In the genomic region with DNA sequence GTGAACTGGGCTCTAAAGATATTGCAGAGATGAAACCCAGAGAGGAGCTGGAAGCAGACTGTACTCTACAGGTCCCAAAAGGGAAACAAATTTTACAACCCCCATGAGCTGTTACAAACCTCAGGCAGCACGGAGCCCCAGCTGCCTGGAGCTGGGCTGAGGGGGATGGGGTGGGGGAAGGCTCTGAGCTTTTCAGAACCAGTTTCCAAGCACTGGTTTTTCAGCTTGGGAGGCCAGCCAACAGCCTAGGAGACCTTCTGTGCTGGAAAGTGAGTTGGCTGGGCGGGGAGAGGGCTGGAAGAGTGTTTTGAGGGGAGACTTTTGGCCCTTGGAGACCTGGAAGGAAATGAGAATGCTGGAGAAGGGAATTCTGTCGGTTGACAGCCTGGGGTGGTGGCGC, we compare ENCODE assay signal across 13 mouse cellular contexts. TPM values are rescaled to one million over a fixed set of nuclear protein-coding genes. Genes with fewer than 3 reads are reported as not detected.
DNase-seq lines count a peak whose midpoint lies in the region; ATAC-seq and TF ChIP-seq lines count a peak whose summit lies in the region.
"Had no signal": no experiment of that assay in that cellular context is flagged by ENCODE, and none has a peak within 500 bp of the region (broad histone marks: within the 10 kb centered on the region; RNA-seq: fewer than 3 reads in every experiment).

No protein-coding gene starts in this region.

- H3K27ac ChIP-seq in forebrain, postnatal 0 days (ENCODE audit: low read depth, low read length) = no peak overlapping the region
- H3K27ac ChIP-seq in forebrain, embryonic 13.5 days = no peak overlapping the region
- H3K27ac ChIP-seq in midbrain, postnatal 0 days (ENCODE audit: low read depth, low read length) = no peak overlapping the region
- no peak overlapping the region for H3K27ac ChIP-seq in midbrain, embryonic 14.5 days (replicated peaks; ENCODE audit: low read depth, low read length)
- no peak overlapping the region for H3K27ac ChIP-seq in thymus, adult 2 months (ENCODE audit: control insufficient read depth, insufficient read depth, low read length)
- no peak overlapping the region for H3K27ac ChIP-seq in forebrain, embryonic 12.5 days
- H3K27ac ChIP-seq: hindbrain, embryonic 12.5 days; midbrain, embryonic 15.5 days; stomach, embryonic 15.5 days had no signal

- no peak for TF ChIP-seq POLR2A in thymus, adult 2 months (IDR thresholded peaks at IDR 0.05; ENCODE audit: control insufficient read depth, extremely low read depth, insufficient read depth, low read length, poor library complexity)

- no peak overlapping the region for H3K4me2 ChIP-seq in forebrain, postnatal 0 days (ENCODE audit: low read depth)
- no peak overlapping the region for H3K4me2 ChIP-seq in forebrain, embryonic 13.5 days
- H3K4me2 ChIP-seq in midbrain, postnatal 0 days (ENCODE audit: low read depth, low read length, poor library complexity, severe bottlenecking) = no peak overlapping the region
- H3K4me2 ChIP-seq in midbrain, embryonic 14.5 days (ENCODE audit: low read length) = no peak overlapping the region
- H3K4me2 ChIP-seq in forebrain, embryonic 12.5 days = no peak overlapping the region
- H3K4me2 ChIP-seq: hindbrain, embryonic 12.5 days; midbrain, embryonic 15.5 days; stomach, embryonic 15.5 days had no signal

- H3K9me3 ChIP-seq in forebrain, postnatal 0 days (ENCODE audit: low read length) = no peaks in the 10 kb centered on the region
- no peaks in the 10 kb centered on the region for H3K9me3 ChIP-seq in forebrain, embryonic 13.5 days (replicated peaks)
- no peaks in the 10 kb centered on the region for H3K9me3 ChIP-seq in midbrain, postnatal 0 days (ENCODE audit: low read length)
- H3K9me3 ChIP-seq in midbrain, embryonic 14.5 days (ENCODE audit: control insufficient read depth, low read length) = no peaks in the 10 kb centered on the region
- H3K9me3 ChIP-seq in forebrain, embryonic 12.5 days = no peaks in the 10 kb centered on the region
- H3K9me3 ChIP-seq: hindbrain, embryonic 12.5 days; midbrain, embryonic 15.5 days; stomach, embryonic 15.5 days had no signal

- H3K27me3 ChIP-seq in forebrain, postnatal 0 days (ENCODE audit: insufficient read depth, low read length) = no peaks in the 10 kb centered on the region
- H3K27me3 ChIP-seq in forebrain, embryonic 13.5 days = no peaks in the 10 kb centered on the region
- H3K27me3 ChIP-seq in midbrain, postnatal 0 days (ENCODE audit: insufficient read depth, low read length) = 0 out of 2 replicates have a peak, but pooled peaks cover 1% of the 10 kb centered on the region
- no peaks in the 10 kb centered on the region for H3K27me3 ChIP-seq in midbrain, embryonic 14.5 days (ENCODE audit: control insufficient read depth, insufficient read depth, low read length)
- no peaks in the 10 kb centered on the region for H3K27me3 ChIP-seq in thymus, adult 2 months (ENCODE audit: control insufficient read depth, insufficient read depth, low read length)
- peaks cover 2% of the 10 kb centered on the region; the same call in 1 of the 2 replicates for H3K27me3 ChIP-seq in forebrain, embryonic 12.5 days
- H3K27me3 ChIP-seq: hindbrain, embryonic 12.5 days had no signal

- no peaks in the 10 kb centered on the region for H3K36me3 ChIP-seq in forebrain, postnatal 0 days (ENCODE audit: insufficient read depth)
- no peaks in the 10 kb centered on the region for H3K36me3 ChIP-seq in forebrain, embryonic 13.5 days (ENCODE audit: poor library complexity, severe bottlenecking)
- H3K36me3 ChIP-seq in midbrain, postnatal 0 days (ENCODE audit: insufficient read depth, low read length) = no peaks in the 10 kb centered on the region
- H3K36me3 ChIP-seq in midbrain, embryonic 14.5 days (ENCODE audit: control insufficient read depth, insufficient read depth, low read length) = no peaks in the 10 kb centered on the region
- no peaks in the 10 kb centered on the region for H3K36me3 ChIP-seq in thymus, adult 2 months (ENCODE audit: control insufficient read depth, insufficient read depth, low read length)
- H3K36me3 ChIP-seq in forebrain, embryonic 12.5 days (replicated peaks) = no peaks in the 10 kb centered on the region
- H3K36me3 ChIP-seq: hindbrain, embryonic 12.5 days; midbrain, embryonic 15.5 days; stomach, embryonic 15.5 days had no signal

- H3K4me1 ChIP-seq in forebrain, postnatal 0 days (ENCODE audit: insufficient read depth) = no peaks in the 10 kb centered on the region
- H3K4me1 ChIP-seq in forebrain, embryonic 13.5 days = no peaks in the 10 kb centered on the region
- H3K4me1 ChIP-seq in midbrain, postnatal 0 days (ENCODE audit: insufficient read depth, low read length) = no peaks in the 10 kb centered on the region
- H3K4me1 ChIP-seq in midbrain, embryonic 14.5 days (ENCODE audit: control insufficient read depth, insufficient read depth, low read length) = no peaks in the 10 kb centered on the region
- no peaks in the 10 kb centered on the region; the same call in 1 of the 2 replicates for H3K4me1 ChIP-seq in thymus, adult 2 months (replicated peaks; ENCODE audit: control insufficient read depth, insufficient read depth, low read length)
- H3K4me1 ChIP-seq in forebrain, embryonic 12.5 days = no peaks in the 10 kb centered on the region
- H3K4me1 ChIP-seq: hindbrain, embryonic 12.5 days; midbrain, embryonic 15.5 days; stomach, embryonic 15.5 days had no signal

- TF ChIP-seq CTCF in forebrain, postnatal 0 days (IDR thresholded peaks at IDR 0.05; ENCODE audit: low read depth) = no peak
- no peak for TF ChIP-seq CTCF in midbrain, postnatal 0 days (IDR thresholded peaks at IDR 0.05)
- TF ChIP-seq CTCF in thymus, adult 2 months (IDR thresholded peaks at IDR 0.05; ENCODE audit: borderline replicate concordance, control insufficient read depth, extremely low read depth, insufficient read depth, low read length, poor library complexity) = no peak

- peak; percentile 10 for DNase-seq in forebrain, postnatal 0 days
- peak; percentile 43 for DNase-seq in midbrain, postnatal 0 days (ENCODE audit: low spot score)
- no peak for DNase-seq in midbrain, embryonic 14.5 days
- peak; percentile 80 for DNase-seq in kidney, postnatal 14 days
- peak; percentile 24 for DNase-seq in right cerebral cortex, postnatal 4 days
- no peak for DNase-seq in thymus, adult 2 months

- 63% methylated on average over 4 of the region's 4 CpGs for WGBS in forebrain, postnatal 0 days
- 70% methylated on average over 4 of the region's 4 CpGs for WGBS in forebrain, embryonic 13.5 days
- WGBS in midbrain, postnatal 0 days = 69% methylated on average over 4 of the region's 4 CpGs
- WGBS in midbrain, embryonic 14.5 days = 67% methylated on average over 4 of the region's 4 CpGs
- 75% methylated on average over 4 of the region's 4 CpGs for WGBS in thymus, adult 2 months
- WGBS in forebrain, embryonic 12.5 days = 69% methylated on average over 4 of the region's 4 CpGs

- ATAC-seq in forebrain, postnatal 0 days = no peak
- no peak for ATAC-seq in forebrain, embryonic 13.5 days
- ATAC-seq in midbrain, postnatal 0 days (ENCODE audit: low FRiP score) = no peak
- ATAC-seq in midbrain, embryonic 14.5 days (ENCODE audit: low FRiP score, low TSS enrichment) = no peak
- ATAC-seq in forebrain, embryonic 12.5 days (ENCODE audit: low FRiP score) = no peak
- ATAC-seq: forebrain, embryonic 16.5 days; midbrain, embryonic 15.5 days had no signal

- no peak overlapping the region for H3K9ac ChIP-seq in forebrain, postnatal 0 days
- no peak overlapping the region for H3K9ac ChIP-seq in forebrain, embryonic 13.5 days
- H3K9ac ChIP-seq in midbrain, postnatal 0 days (replicated peaks; ENCODE audit: low read length, poor library complexity, severe bottlenecking) = no peak overlapping the region
- H3K9ac ChIP-seq in midbrain, embryonic 14.5 days (replicated peaks; ENCODE audit: low read length) = no peak overlapping the region
- H3K9ac ChIP-seq in forebrain, embryonic 12.5 days = no peak overlapping the region
- H3K9ac ChIP-seq: hindbrain, embryonic 12.5 days; midbrain, embryonic 15.5 days; stomach, embryonic 15.5 days had no signal

- no peak overlapping the region for H3K4me3 ChIP-seq in forebrain, postnatal 0 days (ENCODE audit: low read depth, low read length)
- H3K4me3 ChIP-seq in forebrain, embryonic 13.5 days = no peak overlapping the region
- H3K4me3 ChIP-seq in midbrain, postnatal 0 days (ENCODE audit: low read depth, low read length) = no peak overlapping the region
- H3K4me3 ChIP-seq in midbrain, embryonic 14.5 days (replicated peaks; ENCODE audit: low read depth, low read length) = no peak overlapping the region
- no peak overlapping the region for H3K4me3 ChIP-seq in thymus, adult 2 months (ENCODE audit: control insufficient read depth, insufficient read depth, low read length)
- H3K4me3 ChIP-seq in forebrain, embryonic 12.5 days (replicated peaks) = no peak overlapping the region
- H3K4me3 ChIP-seq: hindbrain, embryonic 12.5 days; midbrain, embryonic 15.5 days; stomach, embryonic 15.5 days had no signal

RNA-seq across cellular contexts. Expression of a gene that starts 10.8 kb away (rescaled TPM):
- total RNA-seq in forebrain, postnatal 0 days (2014; rRNA removed) = 79.1 and 80.6 TPM in 2 replicates
- polyA plus RNA-seq in forebrain, postnatal 0 days (2015; fragmentation: Nextera tagmentation; extraction: Ambion mirVana) = 99.2 and 110 TPM in 2 replicates
- 75.6 and 82.9 TPM in 2 replicates for polyA plus RNA-seq in forebrain, embryonic 13.5 days (2015; fragmentation: Nextera tagmentation; extraction: Ambion mirVana)
- 73.2 and 95.3 TPM in 2 replicates for total RNA-seq in midbrain, postnatal 0 days (2014; rRNA removed)
- polyA plus RNA-seq in midbrain, postnatal 0 days (2015; fragmentation: Nextera tagmentation; extraction: Ambion mirVana) = 91.5 and 95.6 TPM in 2 replicates
- polyA plus RNA-seq in midbrain, embryonic 14.5 days (2014; fragmentation: Nextera tagmentation; extraction: Ambion mirVana) = 83.7 and 103 TPM in 2 replicates
- polyA plus RNA-seq in thymus, adult 2 months (2012; rRNA removed) = 65.5 and 68.7 TPM in 2 replicates
- 61.6 and 62.1 TPM in 2 replicates for polyA plus RNA-seq in forebrain, embryonic 12.5 days (2016; fragmentation: Nextera tagmentation; extraction: Ambion mirVana)

RNA-seq across cellular contexts. Expression of a gene that starts 14.7 kb away (rescaled TPM):
- total RNA-seq in forebrain, postnatal 0 days (2014; rRNA removed) = 0.31 and 0.62 TPM in 2 replicates
- polyA plus RNA-seq in forebrain, postnatal 0 days (2015; fragmentation: Nextera tagmentation; extraction: Ambion mirVana) = 0.08 and 0.14 TPM in 2 replicates
- 0.08 and 0.12 TPM in 2 replicates for polyA plus RNA-seq in forebrain, embryonic 13.5 days (2015; fragmentation: Nextera tagmentation; extraction: Ambion mirVana)
- total RNA-seq in midbrain, postnatal 0 days (2014; rRNA removed) = 0.85 and 0.99 TPM in 2 replicates
- polyA plus RNA-seq in midbrain, postnatal 0 days (2015; fragmentation: Nextera tagmentation; extraction: Ambion mirVana) = 0.31 and 0.49 TPM in 2 replicates
- 0.11 and 0.12 TPM in 2 replicates for polyA plus RNA-seq in midbrain, embryonic 14.5 days (2014; fragmentation: Nextera tagmentation; extraction: Ambion mirVana)
- polyA plus RNA-seq in thymus, adult 2 months (2012; rRNA removed) = 0.24 and 0.36 TPM in 2 replicates
- 0.09 TPM in 2 replicates for polyA plus RNA-seq in forebrain, embryonic 12.5 days (2016; fragmentation: Nextera tagmentation; extraction: Ambion mirVana)

RNA-seq across cellular contexts. Expression of a gene that starts 26.8 kb away (rescaled TPM):
- total RNA-seq in forebrain, postnatal 0 days (2014; rRNA removed) = 21.1 and 25.2 TPM in 2 replicates
- 6.1 and 10.6 TPM in 2 replicates for polyA plus RNA-seq in forebrain, postnatal 0 days (2015; fragmentation: Nextera tagmentation; extraction: Ambion mirVana)
- polyA plus RNA-seq in forebrain, embryonic 13.5 days (2015; fragmentation: Nextera tagmentation; extraction: Ambion mirVana) = 16.1 and 17.5 TPM in 2 replicates
- total RNA-seq in midbrain, postnatal 0 days (2014; rRNA removed) = 23.6 and 30.8 TPM in 2 replicates
- polyA plus RNA-seq in midbrain, postnatal 0 days (2015; fragmentation: Nextera tagmentation; extraction: Ambion mirVana) = 16.3 and 17.8 TPM in 2 replicates
- polyA plus RNA-seq in midbrain, embryonic 14.5 days (2014; fragmentation: Nextera tagmentation; extraction: Ambion mirVana) = 17.0 and 23.5 TPM in 2 replicates
- polyA plus RNA-seq in thymus, adult 2 months (2012; rRNA removed) = 83.9 and 84.3 TPM in 2 replicates
- 18.7 TPM in 2 replicates for polyA plus RNA-seq in forebrain, embryonic 12.5 days (2016; fragmentation: Nextera tagmentation; extraction: Ambion mirVana)

RNA-seq across cellular contexts. Expression of a gene that starts 41.5 kb away (rescaled TPM):
- total RNA-seq in forebrain, postnatal 0 days (2014; rRNA removed) = not detected in 2 replicates
- polyA plus RNA-seq in forebrain, postnatal 0 days (2015; fragmentation: Nextera tagmentation; extraction: Ambion mirVana) = not detected in 2 replicates
- polyA plus RNA-seq in forebrain, embryonic 13.5 days (2015; fragmentation: Nextera tagmentation; extraction: Ambion mirVana) = 0.35 TPM in 1 of 2 replicates, not detected in the other
- total RNA-seq in midbrain, postnatal 0 days (2014; rRNA removed) = not detected in 2 replicates
- not detected in 2 replicates for polyA plus RNA-seq in midbrain, postnatal 0 days (2015; fragmentation: Nextera tagmentation; extraction: Ambion mirVana)
- not detected in 2 replicates for polyA plus RNA-seq in midbrain, embryonic 14.5 days (2014; fragmentation: Nextera tagmentation; extraction: Ambion mirVana)
- polyA plus RNA-seq in thymus, adult 2 months (2012; rRNA removed) = not detected in 2 replicates
- polyA plus RNA-seq in forebrain, embryonic 12.5 days (2016; fragmentation: Nextera tagmentation; extraction: Ambion mirVana) = 0.38 and 0.47 TPM in 2 replicates
- total RNA-seq: left cerebral cortex, postnatal 25 days had no signal
- polyA plus RNA-seq: forebrain, embryonic 16.5 days; hindbrain, embryonic 12.5 days; midbrain, embryonic 15.5 days; stomach, embryonic 15.5 days had no signal

RNA-seq across cellular contexts. Expression of a gene that starts 41.8 kb away (rescaled TPM):
- total RNA-seq in forebrain, postnatal 0 days (2014; rRNA removed) = 1,237 and 1,339 TPM in 2 replicates
- polyA plus RNA-seq in forebrain, postnatal 0 days (2015; fragmentation: Nextera tagmentation; extraction: Ambion mirVana) = 766 and 769 TPM in 2 replicates
- 483 and 508 TPM in 2 replicates for polyA plus RNA-seq in forebrain, embryonic 13.5 days (2015; fragmentation: Nextera tagmentation; extraction: Ambion mirVana)
- total RNA-seq in midbrain, postnatal 0 days (2014; rRNA removed) = 1,154 and 1,456 TPM in 2 replicates
- 590 and 632 TPM in 2 replicates for polyA plus RNA-seq in midbrain, postnatal 0 days (2015; fragmentation: Nextera tagmentation; extraction: Ambion mirVana)
- 633 and 757 TPM in 2 replicates for polyA plus RNA-seq in midbrain, embryonic 14.5 days (2014; fragmentation: Nextera tagmentation; extraction: Ambion mirVana)
- polyA plus RNA-seq in thymus, adult 2 months (2012; rRNA removed) = 1,444 and 1,492 TPM in 2 replicates
- polyA plus RNA-seq in forebrain, embryonic 12.5 days (2016; fragmentation: Nextera tagmentation; extraction: Ambion mirVana) = 411 and 417 TPM in 2 replicates

Comparison
In these comparisons a context has a peak if more than half of its experiments do, and no peak if none do; other contexts are left out.
1. DNase-seq: peak in forebrain, postnatal 0 days (single experiment), midbrain, postnatal 0 days (single experiment), kidney, postnatal 14 days (single experiment) and right cerebral cortex, postnatal 4 days (single experiment); none in midbrain, embryonic 14.5 days (single experiment) and thymus, adult 2 months (single experiment).